Mouse (Mus musculus): ENCODE data around the gene Evi2b.

DNA sequence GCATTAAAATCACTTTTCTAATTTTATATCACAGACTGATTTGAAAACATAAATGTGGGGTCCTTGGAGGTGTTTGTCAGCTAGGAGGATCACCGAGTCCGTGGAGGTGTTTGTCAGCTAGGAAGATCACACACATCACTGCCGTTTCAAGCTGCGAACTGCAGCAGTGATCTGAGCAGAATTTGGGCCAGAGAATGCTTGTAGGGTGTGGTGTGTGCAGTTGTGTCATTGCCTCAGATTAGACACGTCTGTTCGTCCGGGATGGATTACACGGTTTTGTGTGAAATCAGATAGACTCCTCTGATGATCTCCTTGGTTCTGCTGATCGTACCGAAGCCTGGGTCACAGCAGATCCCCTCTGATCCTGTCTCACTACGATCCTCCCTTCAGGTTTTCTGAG is 7.2 kb upstream of the Evi2b start:
- TF ChIP-seq CTCF (conservative IDR thresholded peaks at IDR 0.05 in 1 of 2, IDR thresholded peaks at IDR 0.05 in 1 of 2; ENCODE audit: low read depth in 2 of 2, low read length in 2 of 2) (no peak), HCFC1 (IDR thresholded peaks at IDR 0.05; ENCODE audit: low read depth, low read length) (no peak), POLR2A (IDR thresholded peaks at IDR 0.05; ENCODE audit: low read depth, low read length) (no peak), KAT2A (IDR thresholded peaks at IDR 0.05; ENCODE audit: insufficient replicate concordance, low read length) (0 out of 2 replicates have a peak, but pooled peaks have one; percentile 16), BHLHE40 (IDR thresholded peaks at IDR 0.05; ENCODE audit: low read depth, low read length) (no peak), ELF1 (IDR thresholded peaks at IDR 0.05; ENCODE audit: low read depth, low read length) (no peak), MAFK (IDR thresholded peaks at IDR 0.05; ENCODE audit: insufficient replicate concordance, low read length) (no peak), POLR2AphosphoS2 (IDR thresholded peaks at IDR 0.05; ENCODE audit: low read depth, low read length) (no peak; the same call in 1 of the 2 replicates), EP300 (IDR thresholded peaks at IDR 0.05; ENCODE audit: low read length) (no peak)

Measured in CH12.LX (cell line).